In the genomic region with DNA sequence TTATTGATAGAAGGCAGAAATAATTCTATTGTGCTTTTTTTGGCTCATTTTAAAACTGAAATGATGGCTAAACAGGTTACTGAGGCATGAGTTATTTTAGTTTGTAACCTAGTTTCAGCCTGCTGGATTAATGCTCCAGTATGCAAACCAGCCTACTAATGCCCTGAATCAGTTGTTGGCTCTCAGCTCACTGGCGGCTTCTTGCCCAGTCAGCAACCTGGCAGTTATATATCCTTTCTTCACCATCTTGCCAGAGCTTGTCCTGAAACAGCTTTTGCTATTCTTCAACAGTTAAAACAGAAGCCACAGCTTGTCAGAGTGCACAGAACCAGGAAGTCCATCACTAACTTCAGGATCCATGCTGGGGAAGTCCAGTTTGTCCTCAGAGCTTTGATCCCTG, we compare ENCODE assay signal across 41 mouse cellular contexts. TPM values are rescaled to one million over a fixed set of nuclear protein-coding genes. Genes with fewer than 3 reads are reported as not detected.
DNase-seq lines count a peak whose midpoint lies in the region; ATAC-seq and TF ChIP-seq lines count a peak whose summit lies in the region.
"Had no signal": no experiment of that assay in that cellular context is flagged by ENCODE, and none has a peak within 500 bp of the region (broad histone marks: within the 10 kb centered on the region; RNA-seq: fewer than 3 reads in every experiment).

No protein-coding gene starts in this region.

- H3K9ac ChIP-seq in midbrain, postnatal 0 days (replicated peaks; ENCODE audit: low read length, poor library complexity, severe bottlenecking) = no peak overlapping the region
- no peak overlapping the region for H3K9ac ChIP-seq in midbrain, embryonic 16.5 days (ENCODE audit: low read depth, low read length)
- H3K9ac ChIP-seq: embryonic facial prominence, embryonic 15.5 days; forebrain, embryonic 13.5 days; heart, embryonic 13.5 days; hindbrain, embryonic 15.5 days; liver, embryonic 14.5 days; midbrain, embryonic 13.5 days had no signal

- ATAC-seq in midbrain, postnatal 0 days (ENCODE audit: low FRiP score) = no peak
- ATAC-seq in midbrain, embryonic 16.5 days = no peak
- ATAC-seq: forebrain, embryonic 13.5 days; inflammation-experienced regulatory T-cells, adult 6 months; midbrain, embryonic 13.5 days had no signal

- no peak overlapping the region for H3K27ac ChIP-seq in midbrain, postnatal 0 days (ENCODE audit: low read depth, low read length)
- H3K27ac ChIP-seq in midbrain, embryonic 16.5 days (ENCODE audit: low read length) = no peak overlapping the region
- H3K27ac ChIP-seq: embryonic facial prominence, embryonic 10.5 days; embryonic facial prominence, embryonic 15.5 days; forebrain, embryonic 13.5 days; heart, adult 2 months; heart, embryonic 13.5 days; hindbrain, embryonic 10.5 days; hindbrain, embryonic 15.5 days; liver, embryonic 14.5 days; macrophage; midbrain, embryonic 13.5 days had no signal

- no peaks in the 10 kb centered on the region for H3K4me1 ChIP-seq in midbrain, postnatal 0 days (ENCODE audit: insufficient read depth, low read length)
- no peaks in the 10 kb centered on the region for H3K4me1 ChIP-seq in midbrain, embryonic 16.5 days (ENCODE audit: control insufficient read depth, insufficient read depth, low read length)
- H3K4me1 ChIP-seq: embryonic facial prominence, embryonic 10.5 days; embryonic facial prominence, embryonic 15.5 days; forebrain, embryonic 13.5 days; heart, embryonic 13.5 days; hindbrain, embryonic 10.5 days; hindbrain, embryonic 15.5 days; midbrain, embryonic 13.5 days had no signal

- no peak for TF ChIP-seq CTCF in midbrain, postnatal 0 days (IDR thresholded peaks at IDR 0.05)

- no peak overlapping the region for H3K4me2 ChIP-seq in midbrain, postnatal 0 days (ENCODE audit: low read depth, low read length, poor library complexity, severe bottlenecking)
- no peak overlapping the region for H3K4me2 ChIP-seq in midbrain, embryonic 16.5 days (ENCODE audit: low read length)
- H3K4me2 ChIP-seq: embryonic facial prominence, embryonic 15.5 days; forebrain, embryonic 13.5 days; heart, embryonic 13.5 days; hindbrain, embryonic 15.5 days; midbrain, embryonic 13.5 days had no signal

- 81% methylated on average over 1 of the region's 1 CpGs for WGBS in midbrain, postnatal 0 days
- WGBS in midbrain, embryonic 16.5 days = 100% methylated on average over 1 of the region's 1 CpGs

- no peaks in the 10 kb centered on the region for H3K36me3 ChIP-seq in midbrain, postnatal 0 days (ENCODE audit: insufficient read depth, low read length)
- no peaks in the 10 kb centered on the region for H3K36me3 ChIP-seq in midbrain, embryonic 16.5 days (ENCODE audit: control insufficient read depth, insufficient read depth, low read length)
- H3K36me3 ChIP-seq: embryonic facial prominence, embryonic 10.5 days; embryonic facial prominence, embryonic 15.5 days; heart, embryonic 13.5 days; hindbrain, embryonic 10.5 days; hindbrain, embryonic 15.5 days; midbrain, embryonic 13.5 days had no signal

- DNase-seq in cerebellum, adult 18-20 months = peak; percentile 3 to 5
- DNase-seq in cerebellum, adult 11 months = no peak
- peak; percentile 28 to 52 for DNase-seq in cerebellum, postnatal 25 days
- no peak for DNase-seq in cerebellum, adult 9-11 months
- DNase-seq in midbrain, postnatal 0 days (ENCODE audit: low spot score) = peak; percentile 3
- DNase-seq in heart, postnatal 10 days = no peak
- DNase-seq in right cerebral cortex, postnatal 14 days = no peak
- DNase-seq: adrenal gland, adult 8-10 months; gastrocnemius, postnatal 25 days; heart, adult 2 months; heart, postnatal 14 days; kidney, adult 11 months; kidney, postnatal 14 days; liver; lung, adult 2 months; lung, postnatal 10 days; thymus, adult 2 months; thymus, postnatal 36 days had no signal

- intact Hi-C loops in heart, postnatal 10 days (cut with DNase I) = no loop called here

- H3K27me3 ChIP-seq in midbrain, postnatal 0 days (ENCODE audit: insufficient read depth, low read length) = no peaks in the 10 kb centered on the region
- H3K27me3 ChIP-seq in midbrain, embryonic 16.5 days (ENCODE audit: control insufficient read depth, insufficient read depth, low read depth, low read length) = no peaks in the 10 kb centered on the region
- H3K27me3 ChIP-seq: embryonic facial prominence, embryonic 15.5 days; forebrain, embryonic 13.5 days; heart, embryonic 13.5 days; hindbrain, embryonic 15.5 days; midbrain, embryonic 13.5 days had no signal

- no peaks in the 10 kb centered on the region for H3K9me3 ChIP-seq in midbrain, postnatal 0 days (ENCODE audit: low read length)
- no peaks in the 10 kb centered on the region for H3K9me3 ChIP-seq in midbrain, embryonic 16.5 days (replicated peaks; ENCODE audit: control insufficient read depth, low read length, poor library complexity, severe bottlenecking)
- H3K9me3 ChIP-seq: embryonic facial prominence, embryonic 10.5 days; embryonic facial prominence, embryonic 15.5 days; forebrain, embryonic 13.5 days; heart, embryonic 13.5 days; hindbrain, embryonic 10.5 days; hindbrain, embryonic 15.5 days; midbrain, embryonic 13.5 days had no signal

- no peak overlapping the region for H3K4me3 ChIP-seq in midbrain, postnatal 0 days (ENCODE audit: low read depth, low read length)
- no peak overlapping the region for H3K4me3 ChIP-seq in midbrain, embryonic 16.5 days (ENCODE audit: low read depth, low read length)
- H3K4me3 ChIP-seq: embryonic facial prominence, embryonic 10.5 days; embryonic facial prominence, embryonic 15.5 days; forebrain, embryonic 13.5 days; heart, adult 2 months; heart, embryonic 13.5 days; hindbrain, embryonic 10.5 days; hindbrain, embryonic 15.5 days; midbrain, embryonic 13.5 days had no signal

RNA-seq across cellular contexts. Expression of a gene that starts 9.2 kb away (rescaled TPM):
- not detected in 2 replicates for total RNA-seq in midbrain, postnatal 0 days (2014; rRNA removed)
- not detected in 2 replicates for polyA plus RNA-seq in midbrain, postnatal 0 days (2015; fragmentation: Nextera tagmentation; extraction: Ambion mirVana)
- polyA plus RNA-seq in midbrain, embryonic 16.5 days (2015; fragmentation: Nextera tagmentation; extraction: Ambion mirVana) = not detected in 2 replicates
- total RNA-seq in heart, postnatal 10 days (2021) = not detected
- total RNA-seq: adrenal gland, adult 8-10 months; CH12.LX; ES-E14; gastrocnemius, adult 18-20 months; gastrocnemius, postnatal 25 days; heart, adult 2 months; heart, postnatal 14 days; layer of hippocampus, adult 18-20 months; left cerebral cortex, adult 18-20 months; left cerebral cortex, postnatal 14 days; megakaryocyte-erythroid progenitor cell, adult 5-6 weeks; neutrophil, adult 5-6 weeks had no signal
- polyA plus RNA-seq: C2C12; embryonic facial prominence, embryonic 10.5 days; embryonic facial prominence, embryonic 15.5 days; forebrain, embryonic 13.5 days; frontal cortex, adult 2 months; heart, adult 2 months; heart, embryonic 13.5 days; hindbrain, embryonic 10.5 days; hindbrain, embryonic 15.5 days; inflammation-experienced regulatory T-cells, adult 6 months; kidney, embryonic 14.5 days; limb, embryonic 11.5 days; liver, embryonic 14.5 days; lung, adult 2 months; macrophage; midbrain, embryonic 13.5 days; thymus, adult 2 months had no signal

RNA-seq across cellular contexts. Expression of a gene that starts 17.2 kb away (rescaled TPM):
- total RNA-seq in midbrain, postnatal 0 days (2014; rRNA removed) = not detected in 2 replicates
- not detected in 2 replicates for polyA plus RNA-seq in midbrain, postnatal 0 days (2015; fragmentation: Nextera tagmentation; extraction: Ambion mirVana)
- polyA plus RNA-seq in midbrain, embryonic 16.5 days (2015; fragmentation: Nextera tagmentation; extraction: Ambion mirVana) = not detected in 2 replicates
- total RNA-seq in heart, postnatal 10 days (2021) = not detected
- total RNA-seq: adrenal gland, adult 8-10 months; CH12.LX; ES-E14; gastrocnemius, adult 18-20 months; gastrocnemius, postnatal 25 days; heart, adult 2 months; heart, postnatal 14 days; layer of hippocampus, adult 18-20 months; left cerebral cortex, adult 18-20 months; left cerebral cortex, postnatal 14 days; megakaryocyte-erythroid progenitor cell, adult 5-6 weeks; neutrophil, adult 5-6 weeks had no signal
- polyA plus RNA-seq: C2C12; embryonic facial prominence, embryonic 10.5 days; embryonic facial prominence, embryonic 15.5 days; forebrain, embryonic 13.5 days; frontal cortex, adult 2 months; heart, adult 2 months; heart, embryonic 13.5 days; hindbrain, embryonic 10.5 days; hindbrain, embryonic 15.5 days; inflammation-experienced regulatory T-cells, adult 6 months; kidney, embryonic 14.5 days; limb, embryonic 11.5 days; liver, embryonic 14.5 days; lung, adult 2 months; macrophage; midbrain, embryonic 13.5 days; thymus, adult 2 months had no signal

RNA-seq across cellular contexts. Expression of a gene that starts 36.5 kb away (rescaled TPM):
- not detected in 2 replicates for total RNA-seq in midbrain, postnatal 0 days (2014; rRNA removed)
- not detected in 2 replicates for polyA plus RNA-seq in midbrain, postnatal 0 days (2015; fragmentation: Nextera tagmentation; extraction: Ambion mirVana)
- not detected in 2 replicates for polyA plus RNA-seq in midbrain, embryonic 16.5 days (2015; fragmentation: Nextera tagmentation; extraction: Ambion mirVana)
- total RNA-seq in heart, postnatal 10 days (2021) = not detected
- total RNA-seq: adrenal gland, adult 8-10 months; CH12.LX; ES-E14; gastrocnemius, adult 18-20 months; gastrocnemius, postnatal 25 days; heart, adult 2 months; heart, postnatal 14 days; layer of hippocampus, adult 18-20 months; left cerebral cortex, adult 18-20 months; left cerebral cortex, postnatal 14 days; megakaryocyte-erythroid progenitor cell, adult 5-6 weeks; neutrophil, adult 5-6 weeks had no signal
- polyA plus RNA-seq: C2C12; embryonic facial prominence, embryonic 10.5 days; embryonic facial prominence, embryonic 15.5 days; forebrain, embryonic 13.5 days; frontal cortex, adult 2 months; heart, adult 2 months; heart, embryonic 13.5 days; hindbrain, embryonic 10.5 days; hindbrain, embryonic 15.5 days; inflammation-experienced regulatory T-cells, adult 6 months; kidney, embryonic 14.5 days; limb, embryonic 11.5 days; liver, embryonic 14.5 days; lung, adult 2 months; macrophage; midbrain, embryonic 13.5 days had no signal

RNA-seq across cellular contexts. Expression of a gene that starts 45.5 kb away (rescaled TPM):
- total RNA-seq in midbrain, postnatal 0 days (2014; rRNA removed) = not detected in 2 replicates
- not detected in 2 replicates for polyA plus RNA-seq in midbrain, postnatal 0 days (2015; fragmentation: Nextera tagmentation; extraction: Ambion mirVana)
- polyA plus RNA-seq in midbrain, embryonic 16.5 days (2015; fragmentation: Nextera tagmentation; extraction: Ambion mirVana) = not detected in 2 replicates
- not detected for total RNA-seq in heart, postnatal 10 days (2021)
- total RNA-seq: adrenal gland, adult 8-10 months; ES-E14; gastrocnemius, adult 18-20 months; gastrocnemius, postnatal 25 days; heart, adult 2 months; heart, postnatal 14 days; layer of hippocampus, adult 18-20 months; left cerebral cortex, adult 18-20 months; left cerebral cortex, postnatal 14 days; megakaryocyte-erythroid progenitor cell, adult 5-6 weeks; neutrophil, adult 5-6 weeks had no signal
- polyA plus RNA-seq: C2C12; embryonic facial prominence, embryonic 10.5 days; embryonic facial prominence, embryonic 15.5 days; forebrain, embryonic 13.5 days; frontal cortex, adult 2 months; heart, adult 2 months; heart, embryonic 13.5 days; hindbrain, embryonic 10.5 days; hindbrain, embryonic 15.5 days; inflammation-experienced regulatory T-cells, adult 6 months; kidney, embryonic 14.5 days; limb, embryonic 11.5 days; liver, embryonic 14.5 days; lung, adult 2 months; macrophage; midbrain, embryonic 13.5 days; thymus, adult 2 months had no signal

Comparison
In these comparisons a context has a peak if more than half of its experiments do, and no peak if none do; other contexts are left out.
1. DNase-seq: peak in cerebellum, adult 18-20 months (2 of 2), cerebellum, postnatal 25 days (2 of 2) and midbrain, postnatal 0 days (single experiment); none in cerebellum, adult 11 months (single experiment), cerebellum, adult 9-11 months (single experiment), heart, postnatal 10 days (0 of 2) and right cerebral cortex, postnatal 14 days (single experiment).